Mouse (Mus musculus) forebrain, embryonic 12.5 days (tissue): ENCODE data around the gene Hist1h3c. TPM values are rescaled to one million over a fixed set of nuclear protein-coding genes. Genes with fewer than 3 reads are reported as not detected.

Experiments used
- microRNA-seq: library from miRNA; unstranded; fragments of <30 nt; microRNA quantifications from one replicate; pipeline ENCODE4, GENCODE M21; 2017
- polyA plus RNA-seq: library from polyadenylated mRNA; unstranded; fragments of >200 nt; fragmentation: Nextera tagmentation; extraction: Ambion mirVana; gene quantifications from 2 replicates; pipeline ENCODE4 v1.2.1, GENCODE M21; 2016

The Hist1h3c gene
- polyA plus RNA-seq, 1 experiment from 2014 or later, result 13.8 TPM

Small RNA genes within 50 kb of the gene (microRNA-seq; reads per million reads assigned to microRNA genes)
- gene Gm44314 (not detected), gene Gm44484 (not detected)

Other genes starting within 250 kb of the Hist1h3c start
- 7.2 and 8.7 TPM in 2 replicates for gene Hist1h4h, start 214.6 kb downstream of the Hist1h3c start, polyA plus RNA-seq
- gene Hist1h2af, start 211.7 kb downstream of the Hist1h3c start, polyA plus RNA-seq, result 9.3 and 10.7 TPM in 2 replicates
- 7.2 and 8.3 TPM in 2 replicates for gene Hist1h3g, start 210.2 kb downstream of the Hist1h3c start, polyA plus RNA-seq
- 0.87 and 0.95 TPM in 2 replicates for gene Hist1h2bh, start 202.2 kb downstream of the Hist1h3c start, polyA plus RNA-seq
- 0.99 and 1.5 TPM in 2 replicates for gene Hist1h3f, start 201.6 kb downstream of the Hist1h3c start, polyA plus RNA-seq
- gene Hist1h4f, start 194.0 kb downstream of the Hist1h3c start, polyA plus RNA-seq, result 0.74 and 1.4 TPM in 2 replicates
- 0.47 and 0.56 TPM in 2 replicates for gene Hist1h1d, start 192.3 kb downstream of the Hist1h3c start, polyA plus RNA-seq
- gene Hist1h3e, start 183.2 kb downstream of the Hist1h3c start, polyA plus RNA-seq, result 5.7 and 7.6 TPM in 2 replicates
- 115 and 138 TPM in 2 replicates for gene Hist1h2ae, start 174.4 kb downstream of the Hist1h3c start, polyA plus RNA-seq
- gene Hist1h2bg, start 174.2 kb downstream of the Hist1h3c start, polyA plus RNA-seq, result 8.9 and 11.4 TPM in 2 replicates
- 7.2 and 9.5 TPM in 2 replicates for gene Hist1h2bf, start 171.4 kb downstream of the Hist1h3c start, polyA plus RNA-seq
- 1.3 and 3.7 TPM in 2 replicates for gene Hist1h2ad, start 171.2 kb downstream of the Hist1h3c start, polyA plus RNA-seq
- gene Hist1h3d, start 169.8 kb downstream of the Hist1h3c start, polyA plus RNA-seq, result 5.8 and 6.6 TPM in 2 replicates
- 137 and 142 TPM in 2 replicates for gene Hist1h4d, start 164.0 kb downstream of the Hist1h3c start, polyA plus RNA-seq
- gene Hist1h2be, start 124.5 kb downstream of the Hist1h3c start, polyA plus RNA-seq, result 3.0 and 3.7 TPM in 2 replicates
- 26.3 and 26.6 TPM in 2 replicates for gene Hist1h1e, start 123.0 kb downstream of the Hist1h3c start, polyA plus RNA-seq
- gene Hist1h2ac, start 61.7 kb downstream of the Hist1h3c start, polyA plus RNA-seq, result 1.4 and 1.6 TPM in 2 replicates
- gene Hist1h2bc, start 61.4 kb downstream of the Hist1h3c start, polyA plus RNA-seq, result 34.6 and 36.5 TPM in 2 replicates
- not detected in 2 replicates for gene Hist1h1t, start 49.8 kb downstream of the Hist1h3c start, polyA plus RNA-seq
- 6.1 and 9.8 TPM in 2 replicates for gene Hist1h4c, start 47.1 kb downstream of the Hist1h3c start, polyA plus RNA-seq
- 2.0 and 2.5 TPM in 2 replicates for gene Hfe, start 34.7 kb downstream of the Hist1h3c start, polyA plus RNA-seq
- gene Hist1h1c, start 6.8 kb downstream of the Hist1h3c start, polyA plus RNA-seq, result 15.2 and 15.9 TPM in 2 replicates
- gene Hist1h2bb, start 1.1 kb upstream of the Hist1h3c start, polyA plus RNA-seq, result 2.2 and 3.5 TPM in 2 replicates
- gene Hist1h2ab, start 5.5 kb upstream of the Hist1h3c start, polyA plus RNA-seq, result 59.9 and 73.2 TPM in 2 replicates
- gene Hist1h3b, start 6.7 kb upstream of the Hist1h3c start, polyA plus RNA-seq, result 14.0 and 15.8 TPM in 2 replicates
- 5.3 and 8.2 TPM in 2 replicates for gene Hist1h4b, start 11.4 kb upstream of the Hist1h3c start, polyA plus RNA-seq
- gene Hist1h4a, start 15.6 kb upstream of the Hist1h3c start, polyA plus RNA-seq, result 0.88 TPM in 1 of 2 replicates, not detected in the other
- gene Hist1h3a, start 16.8 kb upstream of the Hist1h3c start, polyA plus RNA-seq, result 5.1 and 5.2 TPM in 2 replicates
- 3.3 and 4.0 TPM in 2 replicates for gene Hist1h1a, start 18.1 kb upstream of the Hist1h3c start, polyA plus RNA-seq
- gene Trim38, start 24.3 kb upstream of the Hist1h3c start, polyA plus RNA-seq, result 0.18 TPM in 1 of 2 replicates, not detected in the other
- not detected in 2 replicates for gene Slc17a2, start 61.4 kb upstream of the Hist1h3c start, polyA plus RNA-seq
- gene Slc17a3, start 93.8 kb upstream of the Hist1h3c start, polyA plus RNA-seq, result not detected in 2 replicates
- gene Slc17a1, start 122.1 kb upstream of the Hist1h3c start, polyA plus RNA-seq, result not detected in 2 replicates
- not detected in 2 replicates for gene Slc17a4, start 169.4 kb upstream of the Hist1h3c start, polyA plus RNA-seq
- not detected in 2 replicates for gene Hist1h2ba, start 188.6 kb upstream of the Hist1h3c start, polyA plus RNA-seq
- not detected in 2 replicates for gene Hist1h2aa, start 188.9 kb upstream of the Hist1h3c start, polyA plus RNA-seq
- 1.5 and 1.9 TPM in 2 replicates for gene Scgn, start 245.6 kb upstream of the Hist1h3c start, polyA plus RNA-seq